Mouse (Mus musculus) cerebellum, postnatal 25 days (tissue): ENCODE data around the gene Glt1d1.
"Not testable (repeated sequence)": the region's sequence is repeated elsewhere in the genome, so short reads cannot be mapped to it uniquely, and the experiment has no call there.

Source experiments
- DNase-seq, 2 experiments: peaks; one replicate each; pipeline ENCODE4 v3.0.0; 2021; ENCODE audit warnings: mixed read lengths in 2 of 2

Gene Glt1d1

GRCm38 (mm10) chr5:127703609-127704180, 71.6 kb downstream of the Glt1d1 start:
- DNase-seq = no peak

GRCm38 (mm10) chr5:127705225-127705624, 73.2 kb downstream of the Glt1d1 start:
- DNase-seq = no peak

GRCm38 (mm10) chr5:127705976-127706375, 73.9 kb downstream of the Glt1d1 start:
- no peak for DNase-seq

GRCm38 (mm10) chr5:127708143-127708542, 76.1 kb downstream of the Glt1d1 start:
- DNase-seq = no peak

- no peak for DNase-seq
These were observed 83.0 kb downstream of the Glt1d1 start for GRCm38 (mm10) chr5:127714783-127715704.

- peak in 1 of 2 experiments; percentile 19 for DNase-seq
These were observed 88.7 kb downstream of the Glt1d1 start for GRCm38 (mm10) chr5:127720591-127721379.

- DNase-seq = not testable (repeated sequence)
These were observed 90.1 kb downstream of the Glt1d1 start for GRCm38 (mm10) chr5:127722171-127722570.

GRCm38 (mm10) chr5:127730351-127730750, 98.3 kb downstream of the Glt1d1 start:
- DNase-seq = no peak

GRCm38 (mm10) chr5:127741331-127741730, 109.3 kb downstream of the Glt1d1 start:
- peak; percentile 30 to 51 for DNase-seq

GRCm38 (mm10) chr5:127749540-127749939, 117.5 kb downstream of the Glt1d1 start:
- not testable (repeated sequence) for DNase-seq

- no peak for DNase-seq
These were observed 119.4 kb downstream of the Glt1d1 start for GRCm38 (mm10) chr5:127751262-127751975.

GRCm38 (mm10) chr5:127755594-127755993, 123.5 kb downstream of the Glt1d1 start:
- no peak for DNase-seq

GRCm38 (mm10) chr5:127756011-127756410, 123.9 kb downstream of the Glt1d1 start:
- DNase-seq = peak in 1 of 2 experiments; percentile 4

- DNase-seq = peak in 1 of 2 experiments; percentile 18
These were observed 124.8 kb downstream of the Glt1d1 start for GRCm38 (mm10) chr5:127756671-127757423.

GRCm38 (mm10) chr5:127758576-127758975, 126.5 kb downstream of the Glt1d1 start:
- DNase-seq = no peak
